Mouse (Mus musculus) WW6 (cell line): ENCODE measurements around the gene Tcf7l2.

Experiments used
- DNase-seq: peaks from one replicate; pipeline ENCODE4 v3.0.0-alpha.2; 2013; ENCODE audit warnings: low read depth, low spot score

The Tcf7l2 gene

GRCm38 (mm10) chr19:55861746-55862145, 120.1 kb downstream of the Tcf7l2 start:
- DNase-seq: no peak

GRCm38 (mm10) chr19:55862559-55862958, 120.9 kb downstream of the Tcf7l2 start:
- DNase-seq: no peak

GRCm38 (mm10) chr19:55865049-55865448, 123.4 kb downstream of the Tcf7l2 start:
- no peak for DNase-seq

DNA sequence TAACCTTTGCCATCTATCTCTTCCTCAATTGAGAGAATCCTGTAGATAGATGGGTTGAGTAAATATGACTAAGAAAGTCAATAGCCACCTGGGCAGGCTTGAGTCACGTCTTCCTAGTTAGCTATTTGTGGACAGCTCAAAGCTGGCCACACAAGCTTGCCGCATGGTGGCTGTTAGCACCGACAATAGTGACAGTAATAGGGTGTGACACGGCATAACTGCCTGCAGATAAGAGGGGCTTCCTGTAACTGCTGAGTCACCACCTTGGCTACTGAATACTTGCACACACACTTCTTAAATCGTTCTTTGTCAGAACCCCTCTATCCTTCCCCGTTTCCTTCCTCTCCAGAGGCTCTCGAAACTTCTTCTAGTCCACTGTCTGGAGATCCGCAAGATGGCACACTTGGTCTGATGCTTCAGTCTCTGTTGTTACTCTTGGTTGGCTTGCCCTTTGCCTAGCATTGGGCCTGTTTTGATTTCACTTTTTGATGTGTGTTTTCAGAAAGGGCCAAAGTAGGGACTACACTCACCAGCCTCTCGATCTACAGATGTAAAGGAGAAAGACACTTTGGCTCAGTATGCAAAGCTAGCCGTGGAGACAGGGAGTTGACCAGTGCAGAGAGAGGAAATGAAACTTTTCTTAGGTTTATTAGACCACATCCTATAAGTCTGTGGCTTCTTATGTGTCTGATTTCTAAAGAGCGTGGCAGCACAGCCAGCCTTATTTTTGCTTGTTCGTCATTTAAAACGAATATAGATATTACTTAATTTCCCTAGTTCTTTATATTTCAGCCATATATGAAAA, 124.4 kb downstream of the Tcf7l2 start:
- no peak for DNase-seq

DNA sequence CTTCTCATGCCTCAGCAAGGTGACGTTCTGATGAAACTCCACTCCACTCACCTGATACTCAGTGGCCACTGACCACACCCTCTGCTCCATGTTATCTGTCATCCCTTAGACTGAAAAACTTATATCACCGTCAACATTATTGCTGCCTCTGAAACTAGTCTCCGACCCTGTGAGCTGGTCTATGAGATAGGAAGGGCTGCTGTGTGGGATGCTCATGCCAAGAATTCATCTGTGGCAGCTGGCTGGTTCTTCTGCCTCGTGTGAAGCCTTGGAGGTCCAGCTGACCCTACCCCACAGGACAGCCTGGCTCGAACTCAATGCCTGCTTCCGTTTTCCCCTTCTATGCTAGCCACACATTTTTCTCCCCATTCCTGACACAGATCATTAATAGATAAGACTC, 125.6 kb downstream of the Tcf7l2 start:
- no peak for DNase-seq

GRCm38 (mm10) chr19:55867905-55868304, 126.3 kb downstream of the Tcf7l2 start:
- no peak for DNase-seq

DNA sequence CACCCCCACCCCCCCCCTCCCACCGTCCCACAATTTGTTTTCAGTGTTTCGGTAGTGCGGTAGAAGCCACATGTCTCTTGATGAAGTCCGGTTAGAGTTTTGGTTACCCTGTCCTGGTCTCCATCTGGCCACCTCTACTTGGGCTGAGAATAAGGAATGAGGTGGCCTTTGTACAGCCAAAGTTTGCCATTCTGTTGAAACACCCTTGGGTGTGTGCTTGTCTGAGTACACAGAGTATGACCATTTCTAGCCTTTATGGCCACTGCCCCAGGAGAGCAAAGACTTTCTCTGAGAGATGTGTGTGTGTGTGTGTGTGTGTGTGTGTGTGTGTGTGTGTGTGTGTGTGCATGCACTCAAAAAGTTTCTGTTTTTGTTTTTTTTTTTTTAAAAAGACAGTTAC, 127.0 kb downstream of the Tcf7l2 start:
- DNase-seq: no peak

DNA sequence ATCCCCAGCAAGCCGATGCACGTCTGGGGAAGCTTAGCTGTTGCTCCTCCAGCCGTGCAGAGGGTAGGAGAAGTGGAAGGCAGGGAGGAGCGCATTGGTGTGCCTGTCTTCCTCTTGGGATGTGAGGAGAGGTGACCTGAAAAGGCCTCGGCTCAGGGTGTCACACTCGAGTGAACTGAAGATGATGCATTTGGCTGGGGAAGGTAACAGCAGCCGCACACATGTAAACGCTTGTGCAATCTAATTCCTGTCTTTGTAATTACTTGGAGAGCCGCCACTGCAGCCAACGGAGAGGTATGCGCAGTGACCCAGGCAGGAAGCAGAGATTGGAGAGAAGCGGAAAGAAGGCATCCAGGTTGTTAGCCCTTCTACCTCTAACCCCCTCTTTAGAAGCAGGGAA, 129.2 kb downstream of the Tcf7l2 start:
- no peak for DNase-seq

DNA sequence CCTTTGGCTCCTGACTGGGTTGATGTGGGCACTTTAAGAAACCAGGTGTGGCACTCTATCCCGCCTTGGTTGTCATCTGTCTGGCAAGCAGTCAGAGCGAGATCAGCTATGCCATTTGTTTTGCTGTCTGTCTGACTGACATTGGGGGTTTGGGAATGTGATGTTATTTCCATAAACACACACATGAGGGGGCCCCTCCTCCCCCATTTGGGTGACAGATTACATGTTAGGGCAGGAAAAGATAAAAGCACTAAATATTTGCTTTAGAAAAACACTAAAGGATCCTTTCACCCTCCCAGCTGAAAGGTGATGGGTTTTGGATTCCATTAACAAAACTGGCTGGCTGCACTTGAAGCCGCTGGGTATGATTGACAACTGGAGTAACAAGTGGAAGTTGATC, 129.9 kb downstream of the Tcf7l2 start:
- DNase-seq: no peak

- DNase-seq: no peak
Observed at GRCm38 (mm10) chr19:55873221-55873620, 131.6 kb downstream of the Tcf7l2 start.

DNA sequence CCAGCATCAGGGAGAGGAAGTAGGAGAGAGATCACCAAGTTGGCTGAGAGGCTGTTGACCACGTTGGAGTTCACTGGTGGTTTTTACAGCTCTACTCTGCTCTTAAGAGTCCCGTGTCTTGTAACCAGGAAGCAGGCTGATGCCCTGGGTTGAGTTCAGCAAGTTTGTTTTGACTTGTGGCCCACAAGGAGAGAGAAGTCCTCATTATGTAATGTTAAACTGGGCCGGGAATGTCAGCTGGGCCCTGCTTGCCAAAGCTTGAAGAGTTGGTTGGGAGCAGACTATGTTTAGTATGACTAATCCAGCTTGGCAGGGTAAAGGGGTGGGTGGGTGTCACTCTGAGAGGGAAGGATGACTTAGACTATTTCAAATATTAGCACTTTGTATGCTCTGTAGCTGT, 134.9 kb downstream of the Tcf7l2 start:
- DNase-seq: no peak

DNA sequence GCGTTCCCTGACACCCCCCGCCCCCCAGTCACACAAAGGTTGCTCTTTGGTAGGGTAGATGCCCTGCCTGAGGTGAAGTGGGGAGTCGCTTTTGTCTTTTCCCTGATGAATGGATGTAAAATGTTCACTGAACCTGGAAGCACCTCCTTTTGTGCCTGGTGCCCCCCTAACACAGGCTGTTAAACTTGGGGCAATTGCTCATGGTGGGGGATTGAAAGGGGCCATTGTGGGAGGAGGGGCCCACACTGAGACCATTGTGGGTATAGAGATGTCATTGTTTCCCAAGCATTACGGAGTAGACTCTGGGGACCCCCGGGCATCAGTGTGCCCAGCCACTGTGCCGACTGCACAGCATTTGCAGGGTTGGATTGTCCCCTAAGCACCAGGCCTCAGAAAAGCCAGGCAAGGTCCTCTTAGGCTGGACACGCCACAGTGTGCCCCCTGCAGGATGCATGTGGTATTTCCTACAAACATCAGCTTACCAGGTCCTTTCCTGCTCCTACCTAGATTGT, 135.8 kb downstream of the Tcf7l2 start:
- no peak for DNase-seq

GRCm38 (mm10) chr19:55880664-55881359, 139.2 kb downstream of the Tcf7l2 start:
- DNase-seq: no peak

DNA sequence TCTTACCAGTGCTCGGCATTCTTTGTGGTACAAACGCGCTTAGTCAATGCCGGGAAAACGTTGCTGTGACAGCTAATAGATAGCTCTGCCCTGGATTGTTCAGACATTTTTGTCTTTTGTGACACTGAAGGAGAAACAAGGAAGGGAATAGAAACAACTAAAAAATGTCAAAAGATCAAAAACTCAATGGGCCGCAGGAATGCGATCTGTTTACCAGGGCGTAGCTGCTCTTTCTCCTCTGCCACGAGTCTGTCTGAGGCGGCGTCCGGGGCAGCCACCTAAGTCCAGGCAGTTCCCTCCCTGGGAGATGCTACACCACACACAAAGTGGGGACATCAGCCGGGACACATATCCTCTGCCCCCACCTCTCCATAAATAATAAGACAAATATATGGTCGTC, 144.9 kb downstream of the Tcf7l2 start:
- no peak for DNase-seq

GRCm38 (mm10) chr19:55891692-55892183, 150.1 kb downstream of the Tcf7l2 start:
- no peak for DNase-seq

DNA sequence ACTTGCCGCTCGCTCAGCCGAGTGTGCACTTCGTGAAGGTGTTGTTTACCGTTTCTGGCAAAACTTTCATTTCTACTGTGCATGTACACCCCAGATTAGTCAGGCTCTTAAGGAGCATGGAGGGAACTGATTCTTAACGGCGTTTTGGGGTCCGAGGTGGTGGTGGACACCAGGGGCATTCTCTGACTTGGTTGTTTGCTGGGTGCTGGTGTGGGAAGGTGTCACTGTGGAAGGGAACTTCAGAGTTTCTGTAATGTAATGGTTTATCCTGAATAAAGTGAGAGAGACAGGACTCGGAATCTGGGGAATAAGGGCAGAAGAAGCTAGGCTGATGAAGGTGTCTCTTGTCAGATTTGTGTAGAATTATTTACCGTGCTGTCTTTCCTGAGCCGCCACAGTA, 151.9 kb downstream of the Tcf7l2 start:
- DNase-seq: no peak

DNA sequence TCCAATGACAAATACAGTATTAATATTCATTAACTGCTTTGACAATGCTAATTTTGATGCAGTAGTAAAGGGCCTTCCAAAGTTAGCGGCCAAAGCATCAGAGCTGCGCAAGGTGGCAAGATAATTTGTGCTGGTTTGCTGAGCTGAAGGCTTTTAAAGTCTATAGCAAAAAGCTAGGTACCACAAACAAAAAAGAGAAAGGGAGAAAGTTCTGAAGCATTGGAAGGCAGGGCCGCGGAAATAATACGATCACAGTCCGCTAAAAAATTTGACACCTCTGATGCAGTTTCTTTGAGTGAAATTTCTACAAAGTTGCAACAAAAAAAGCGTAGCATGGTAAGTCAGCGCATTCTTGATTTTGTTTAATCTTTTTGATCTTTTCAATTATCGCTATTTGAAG, 152.8 kb downstream of the Tcf7l2 start:
- no peak for DNase-seq

- DNase-seq: no peak
Observed at GRCm38 (mm10) chr19:55895317-55895716, 153.7 kb downstream of the Tcf7l2 start.

GRCm38 (mm10) chr19:55895807-55896420, 154.3 kb downstream of the Tcf7l2 start:
- DNase-seq: no peak

DNA sequence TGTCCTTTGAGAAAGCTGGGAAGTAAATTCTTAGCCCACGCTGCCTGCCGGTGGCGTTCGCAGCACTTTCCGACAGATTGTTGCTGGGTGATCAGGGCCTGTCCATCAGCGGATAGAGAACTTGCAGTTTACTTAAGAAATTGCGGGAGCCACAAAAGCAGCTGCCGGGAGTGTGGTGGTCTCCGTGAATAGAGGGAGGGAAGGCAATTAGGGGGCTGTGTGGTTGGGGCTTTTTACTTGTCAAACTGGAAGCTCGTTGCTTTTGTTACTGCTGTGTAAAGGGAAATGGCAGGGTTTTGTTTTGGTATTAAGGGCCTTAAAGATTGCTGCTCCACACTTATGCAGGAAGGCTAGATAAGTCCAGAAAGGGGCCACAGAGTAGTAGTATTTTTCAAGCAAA, 155.0 kb downstream of the Tcf7l2 start:
- DNase-seq: no peak

DNA sequence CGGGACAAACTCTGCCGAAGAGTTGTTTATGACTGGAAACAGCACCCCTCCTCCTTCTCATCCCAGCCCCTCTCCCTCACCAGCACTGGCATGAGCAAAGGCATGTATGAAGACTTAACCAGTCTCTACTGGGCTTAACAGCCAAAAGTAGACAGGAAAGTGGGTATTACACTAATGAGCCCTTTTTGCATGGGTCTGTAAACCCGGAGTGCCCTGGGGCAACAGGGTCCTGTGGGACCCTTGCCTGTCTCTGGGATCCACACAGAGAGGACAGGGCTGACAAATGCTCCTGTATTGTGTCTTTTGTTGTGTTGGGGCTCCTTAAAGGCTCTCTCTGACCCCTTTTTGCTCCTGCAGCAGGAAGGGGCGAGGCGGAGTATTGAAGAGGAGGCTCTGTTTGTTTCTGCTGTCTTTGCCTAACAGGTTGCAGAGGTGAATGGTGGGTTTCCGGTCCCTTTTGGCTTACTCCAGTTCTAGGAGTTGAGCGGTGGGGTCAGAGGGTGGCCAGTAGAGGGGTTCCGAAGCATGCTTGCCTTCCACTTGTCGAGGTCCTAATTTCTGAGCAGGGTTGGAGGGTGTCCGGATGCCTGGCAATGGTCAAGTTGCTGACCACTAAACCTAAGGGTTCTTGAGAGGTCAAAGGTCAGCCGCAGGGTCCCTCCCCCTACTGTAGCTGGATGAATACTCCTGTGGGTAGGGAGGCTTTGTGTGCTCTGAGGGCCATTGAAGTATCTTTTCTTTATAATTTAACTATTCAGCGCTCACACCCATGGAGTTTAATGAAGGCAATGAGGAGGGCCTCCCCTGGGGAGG, 161.2 kb downstream of the Tcf7l2 start:
- no peak for DNase-seq

DNA sequence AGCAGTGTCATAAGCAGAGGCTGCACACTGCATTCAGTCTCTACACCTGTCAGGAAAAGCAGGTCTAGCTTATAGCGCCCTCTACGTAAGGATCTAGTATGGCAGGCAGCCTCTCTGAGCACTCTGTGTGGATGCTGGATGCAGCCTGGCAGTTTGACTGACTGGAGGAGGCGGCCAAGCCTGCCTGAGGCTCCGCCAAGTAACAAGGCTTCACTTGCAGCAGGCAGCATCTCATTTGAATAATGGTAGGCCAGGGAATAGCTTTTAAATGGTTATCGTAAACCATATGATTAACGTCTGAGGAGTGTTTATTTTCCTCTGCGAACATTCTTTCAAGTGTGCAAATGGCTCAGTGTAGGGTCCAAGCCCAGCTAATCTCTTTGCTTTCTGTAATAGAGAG, 167.4 kb downstream of the Tcf7l2 start:
- DNase-seq: no peak
